Mouse (Mus musculus): Measurements from ENCODE around the gene Zfp592. TPM values are rescaled to one million over a fixed set of nuclear protein-coding genes. Genes with fewer than 3 reads are reported as not detected.

Zfp592 gene
- 10.4 and 10.5 TPM in 2 replicates for polyA plus RNA-seq (2015; fragmentation: Nextera tagmentation; extraction: Ambion mirVana)

GRCm38 (mm10) chr7:80992980-80993833, at the start of gene Zfp592:
Gene Zfp592, plus strand, starts transcription at chr7:80993681.
- H3K27me3 ChIP-seq = no peaks in the 10 kb centered on the region
- H3K9ac ChIP-seq = peak within 1 kb of the TSS; percentile 78
- H3K27ac ChIP-seq (replicated peaks) = peak within 1 kb of the TSS; percentile 91
- H3K9me3 ChIP-seq = no peaks in the 10 kb centered on the region
- H3K4me1 ChIP-seq (replicated peaks) = peaks cover 38% of the 10 kb centered on the region
- H3K4me3 ChIP-seq = peak within 1 kb of the TSS; percentile 85
- WGBS = under 1% methylated on average over 38 of the region's 102 CpGs
- ATAC-seq (ENCODE audit: low FRiP score, low read depth) = peak; percentile 93
- no peaks in the 10 kb centered on the region for H3K36me3 ChIP-seq
- H3K4me2 ChIP-seq = peak within 1 kb of the TSS; percentile 91

GRCm38 (mm10) chr7:80947445-80948350, 45.8 kb upstream of the Zfp592 start, which contains the start of gene Sec11a:
Gene Sec11a, minus strand, starts transcription at chr7:80947780.
- H3K9ac ChIP-seq = peak within 1 kb of the TSS; percentile 82
- 0 out of 2 replicates have a peak, but pooled peaks cover 3% of the 10 kb centered on the region for H3K36me3 ChIP-seq
- ATAC-seq (ENCODE audit: low FRiP score, low read depth) = peak; percentile 100
- H3K4me1 ChIP-seq (replicated peaks) = peaks cover 28% of the 10 kb centered on the region
- WGBS = 1% methylated on average over 44 of the region's 44 CpGs
- peak within 1 kb of the TSS; percentile 89 for H3K4me2 ChIP-seq
- peak within 1 kb of the TSS; percentile 98 for H3K27ac ChIP-seq (replicated peaks)
- H3K27me3 ChIP-seq = no peaks in the 10 kb centered on the region
- H3K4me3 ChIP-seq = peak within 1 kb of the TSS; percentile 83
- no peaks in the 10 kb centered on the region for H3K9me3 ChIP-seq

- no peak for ATAC-seq (ENCODE audit: low FRiP score, low read depth)
- Histone ChIP-seq H3K9ac (no peak overlapping the region), H3K4me2 (no peak overlapping the region), H3K4me3 (no peak overlapping the region), H3K9me3 (no peaks in the 10 kb centered on the region), H3K27me3 (no peaks in the 10 kb centered on the region), H3K4me1 (replicated peaks) (peaks cover 4% of the 10 kb centered on the region), H3K27ac (replicated peaks) (no peak overlapping the region), H3K36me3 (no peaks in the 10 kb centered on the region)
- WGBS = 92% methylated on average over 4 of the region's 4 CpGs
Observed at GRCm38 (mm10) chr7:80951461-80951860, 42.0 kb upstream of the Zfp592 start.

GRCm38 (mm10) chr7:80952140-80952539, 41.3 kb upstream of the Zfp592 start:
- no peaks in the 10 kb centered on the region for H3K9me3 ChIP-seq
- no peak overlapping the region for H3K4me3 ChIP-seq
- no peaks in the 10 kb centered on the region for H3K27me3 ChIP-seq
- no peak overlapping the region for H3K27ac ChIP-seq (replicated peaks)
- ATAC-seq (ENCODE audit: low FRiP score, low read depth) = no peak
- H3K9ac ChIP-seq = no peak overlapping the region
- no peaks in the 10 kb centered on the region for H3K36me3 ChIP-seq
- no peak overlapping the region for H3K4me2 ChIP-seq
- 63% methylated on average over 3 of the region's 3 CpGs for WGBS
- H3K4me1 ChIP-seq (replicated peaks) = no peaks in the 10 kb centered on the region; the same call in 1 of the 2 replicates

- WGBS = 75% methylated on average over 2 of the region's 2 CpGs
- H3K27ac ChIP-seq (replicated peaks) = no peak overlapping the region
- H3K27me3 ChIP-seq = no peaks in the 10 kb centered on the region
- no peak overlapping the region for H3K4me3 ChIP-seq
- H3K9ac ChIP-seq = no peak overlapping the region
- no peaks in the 10 kb centered on the region for H3K36me3 ChIP-seq
- ATAC-seq (ENCODE audit: low FRiP score, low read depth) = no peak
- H3K4me2 ChIP-seq = no peak overlapping the region
- H3K9me3 ChIP-seq = no peaks in the 10 kb centered on the region
- H3K4me1 ChIP-seq (replicated peaks) = no peaks in the 10 kb centered on the region
Observed at GRCm38 (mm10) chr7:80954251-80954650, 39.2 kb upstream of the Zfp592 start.

- Histone ChIP-seq H3K9ac (no peak overlapping the region), H3K4me1 (replicated peaks) (no peaks in the 10 kb centered on the region), H3K4me2 (no peak overlapping the region), H3K9me3 (no peaks in the 10 kb centered on the region), H3K27me3 (no peaks in the 10 kb centered on the region), H3K27ac (replicated peaks) (no peak overlapping the region), H3K4me3 (no peak overlapping the region), H3K36me3 (no peaks in the 10 kb centered on the region)
- WGBS = 82% methylated on average over 2 of the region's 2 CpGs
- ATAC-seq (ENCODE audit: low FRiP score, low read depth) = no peak
Observed at GRCm38 (mm10) chr7:80956891-80957290, 36.6 kb upstream of the Zfp592 start.

- Histone ChIP-seq H3K36me3 (no peaks in the 10 kb centered on the region), H3K4me3 (no peak overlapping the region), H3K27ac (replicated peaks) (no peak overlapping the region), H3K27me3 (no peaks in the 10 kb centered on the region), H3K4me1 (replicated peaks) (no peaks in the 10 kb centered on the region), H3K9me3 (no peaks in the 10 kb centered on the region), H3K4me2 (no peak overlapping the region), H3K9ac (no peak overlapping the region)
- WGBS = 80% methylated on average over 3 of the region's 3 CpGs
- ATAC-seq (ENCODE audit: low FRiP score, low read depth) = no peak
Observed at GRCm38 (mm10) chr7:80959003-80959402, 34.5 kb upstream of the Zfp592 start.

- no peak for ATAC-seq (ENCODE audit: low FRiP score, low read depth)
- 62% methylated on average over 6 of the region's 6 CpGs for WGBS
Observed at GRCm38 (mm10) chr7:80962799-80963198, 30.7 kb upstream of the Zfp592 start.

GRCm38 (mm10) chr7:80970913-80971312, 22.6 kb upstream of the Zfp592 start:
- no peaks in the 10 kb centered on the region for H3K4me1 ChIP-seq (replicated peaks)
- WGBS = 70% methylated on average over 3 of the region's 3 CpGs
- no peak overlapping the region for H3K4me2 ChIP-seq
- no peak for ATAC-seq (ENCODE audit: low FRiP score, low read depth)
- H3K27ac ChIP-seq (replicated peaks) = no peak overlapping the region
- no peaks in the 10 kb centered on the region for H3K9me3 ChIP-seq
- H3K36me3 ChIP-seq = no peaks in the 10 kb centered on the region
- H3K27me3 ChIP-seq = no peaks in the 10 kb centered on the region
- H3K9ac ChIP-seq = no peak overlapping the region
- no peak overlapping the region for H3K4me3 ChIP-seq

More at GRCm38 (mm10) chr7:80962799-80963198, 30.7 kb upstream of the Zfp592 start:
- Histone ChIP-seq H3K9ac (no peak overlapping the region), H3K9me3 (no peaks in the 10 kb centered on the region), H3K36me3 (no peaks in the 10 kb centered on the region), H3K4me1 (replicated peaks) (no peaks in the 10 kb centered on the region), H3K27me3 (no peaks in the 10 kb centered on the region), H3K27ac (replicated peaks) (no peak overlapping the region), H3K4me3 (no peak overlapping the region), H3K4me2 (no peak overlapping the region)

- no peak overlapping the region for H3K4me3 ChIP-seq
- ATAC-seq (ENCODE audit: low FRiP score, low read depth) = no peak
- H3K9ac ChIP-seq = no peak overlapping the region
- H3K27me3 ChIP-seq = no peaks in the 10 kb centered on the region
- no peak overlapping the region for H3K4me2 ChIP-seq
- H3K27ac ChIP-seq (replicated peaks) = no peak overlapping the region
- no peaks in the 10 kb centered on the region for H3K4me1 ChIP-seq (replicated peaks)
- H3K36me3 ChIP-seq = no peaks in the 10 kb centered on the region
- 74% methylated on average over 2 of the region's 2 CpGs for WGBS
- no peaks in the 10 kb centered on the region for H3K9me3 ChIP-seq
Observed at GRCm38 (mm10) chr7:80971419-80971818, 22.1 kb upstream of the Zfp592 start.

GRCm38 (mm10) chr7:80972082-80972481, 21.4 kb upstream of the Zfp592 start:
- no peaks in the 10 kb centered on the region for H3K27me3 ChIP-seq
- no peak overlapping the region for H3K9ac ChIP-seq
- H3K9me3 ChIP-seq = no peaks in the 10 kb centered on the region
- no peak overlapping the region for H3K4me2 ChIP-seq
- 91% methylated on average over 5 of the region's 5 CpGs for WGBS
- no peak overlapping the region for H3K4me3 ChIP-seq
- no peak overlapping the region for H3K27ac ChIP-seq (replicated peaks)
- ATAC-seq (ENCODE audit: low FRiP score, low read depth) = no peak
- no peaks in the 10 kb centered on the region for H3K4me1 ChIP-seq (replicated peaks)
- no peaks in the 10 kb centered on the region for H3K36me3 ChIP-seq

All from hindbrain, embryonic 15.5 days (tissue).